Mouse (Mus musculus): Measurements from ENCODE around the gene Gm5565. TPM values are rescaled to one million over a fixed set of nuclear protein-coding genes. Genes with fewer than 3 reads are reported as not detected.
A peak's percentile ranks its signal among the peaks of the same experiment; 100 is the strongest.
"Not testable (repeated sequence)": the region's sequence is repeated elsewhere in the genome, so short reads cannot be mapped to it uniquely, and the experiment has no call there.

Gm5565 gene
- not detected for total RNA-seq (2021)
- polyA plus RNA-seq (2012; rRNA removed), result not detected in 2 replicates
- long read RNA-seq, result 0 reads

- H3K27ac ChIP-seq; intact Hi-C loops (cut with DNase I); H3K4me1 ChIP-seq (ENCODE audit: control insufficient read depth, insufficient read depth, low read length); H3K36me3 ChIP-seq (ENCODE audit: control insufficient read depth, insufficient read depth, low read length); DNase-seq; H3K4me3 ChIP-seq; H3K9ac ChIP-seq (ENCODE audit: low read depth, low read length); H3K27me3 ChIP-seq (ENCODE audit: control insufficient read depth, insufficient read depth, low read length); H3K79me2 ChIP-seq (replicated peaks; ENCODE audit: control insufficient read depth, insufficient read depth, low read length): not testable (repeated sequence)
- WGBS, result 90% methylated on average over 3 of the region's 3 CpGs
Observed at GRCm38 (mm10) chr5:146160439-146160838, at the start of gene Gm5565. TSS of gene Gm5565 (minus strand) at chr5:146160539.

GRCm38 (mm10) chr5:146205537-146205936 is 45.2 kb upstream of the Gm5565 start:
- no peaks in the 10 kb centered on the region for H3K36me3 ChIP-seq (ENCODE audit: control insufficient read depth, insufficient read depth, low read length)

GRCm38 (mm10) chr5:146203921-146204320 is 43.6 kb upstream of the Gm5565 start:
- intact Hi-C loops (cut with DNase I), result no loop called here
- Histone ChIP-seq H3K4me1 (ENCODE audit: control insufficient read depth, insufficient read depth, low read length) (no peaks in the 10 kb centered on the region), H3K36me3 (ENCODE audit: control insufficient read depth, insufficient read depth, low read length) (no peaks in the 10 kb centered on the region), H3K79me2 (replicated peaks; ENCODE audit: control insufficient read depth, insufficient read depth, low read length) (no peaks in the 10 kb centered on the region; the same call in 1 of the 2 replicates), H3K27me3 (ENCODE audit: control insufficient read depth, insufficient read depth, low read length) (no peaks in the 10 kb centered on the region), H3K4me3 (no peak overlapping the region), H3K9ac (ENCODE audit: low read depth, low read length) (no peak overlapping the region), H3K27ac (no peak overlapping the region)
- 60% methylated on average over 2 of the region's 2 CpGs for WGBS
- no peak for TF ChIP-seq EP300 (IDR thresholded peaks at IDR 0.05; ENCODE audit: insufficient read depth, low read depth, low read length)
- TF ChIP-seq POLR2A (IDR thresholded peaks at IDR 0.05; ENCODE audit: insufficient read depth, low read depth, low read length), result no peak
- no peak for TF ChIP-seq CTCF (IDR thresholded peaks at IDR 0.05)
- DNase-seq, result no peak

More at GRCm38 (mm10) chr5:146205537-146205936, 45.2 kb upstream of the Gm5565 start:
- Histone ChIP-seq H3K9ac (ENCODE audit: low read depth, low read length) (no peak overlapping the region), H3K27ac (no peak overlapping the region), H3K4me3 (no peak overlapping the region), H3K4me1 (ENCODE audit: control insufficient read depth, insufficient read depth, low read length) (no peaks in the 10 kb centered on the region), H3K27me3 (ENCODE audit: control insufficient read depth, insufficient read depth, low read length) (no peaks in the 10 kb centered on the region), H3K79me2 (replicated peaks; ENCODE audit: control insufficient read depth, insufficient read depth, low read length) (no peaks in the 10 kb centered on the region; the same call in 1 of the 2 replicates)
- TF ChIP-seq EP300 (IDR thresholded peaks at IDR 0.05; ENCODE audit: insufficient read depth, low read depth, low read length), result no peak
- TF ChIP-seq CTCF (IDR thresholded peaks at IDR 0.05), result no peak
- no peak for TF ChIP-seq POLR2A (IDR thresholded peaks at IDR 0.05; ENCODE audit: insufficient read depth, low read depth, low read length)
- WGBS, result 90% methylated on average over 5 of the region's 5 CpGs
- intact Hi-C loops (cut with DNase I), result loop anchor here (5.0 kb wide), 1 partner anchor 82 kb away; no protein-coding TSS in a partner anchor
- no peak for DNase-seq

- no peak overlapping the region for H3K27ac ChIP-seq
- no peak for DNase-seq
- H3K79me2 ChIP-seq (replicated peaks; ENCODE audit: control insufficient read depth, insufficient read depth, low read length), result no peaks in the 10 kb centered on the region
- no peak overlapping the region for H3K4me3 ChIP-seq
- no peaks in the 10 kb centered on the region for H3K36me3 ChIP-seq (ENCODE audit: control insufficient read depth, insufficient read depth, low read length)
- H3K4me1 ChIP-seq (ENCODE audit: control insufficient read depth, insufficient read depth, low read length), result no peaks in the 10 kb centered on the region
- H3K27me3 ChIP-seq (ENCODE audit: control insufficient read depth, insufficient read depth, low read length), result no peaks in the 10 kb centered on the region
- WGBS, result 98% methylated on average over 6 of the region's 6 CpGs
- no peak for TF ChIP-seq EP300 (IDR thresholded peaks at IDR 0.05; ENCODE audit: insufficient read depth, low read depth, low read length)
- TF ChIP-seq POLR2A (IDR thresholded peaks at IDR 0.05; ENCODE audit: insufficient read depth, low read depth, low read length), result no peak
- TF ChIP-seq CTCF (IDR thresholded peaks at IDR 0.05), result peak; percentile 43
- intact Hi-C loops (cut with DNase I), result no loop called here
- no peak overlapping the region for H3K9ac ChIP-seq (ENCODE audit: low read depth, low read length)
Observed at GRCm38 (mm10) chr5:146200580-146200979, 40.2 kb upstream of the Gm5565 start.

- Histone ChIP-seq H3K4me3 (no peak overlapping the region), H3K4me1 (ENCODE audit: control insufficient read depth, insufficient read depth, low read length) (no peaks in the 10 kb centered on the region), H3K36me3 (ENCODE audit: control insufficient read depth, insufficient read depth, low read length) (no peaks in the 10 kb centered on the region), H3K27me3 (ENCODE audit: control insufficient read depth, insufficient read depth, low read length) (no peaks in the 10 kb centered on the region), H3K27ac (no peak overlapping the region), H3K79me2 (replicated peaks; ENCODE audit: control insufficient read depth, insufficient read depth, low read length) (no peaks in the 10 kb centered on the region), H3K9ac (ENCODE audit: low read depth, low read length) (no peak overlapping the region)
- TF ChIP-seq EP300 (IDR thresholded peaks at IDR 0.05; ENCODE audit: insufficient read depth, low read depth, low read length), result no peak
- 0 out of 2 replicates have a peak, but pooled peaks have one; percentile 11 for TF ChIP-seq CTCF (IDR thresholded peaks at IDR 0.05)
- no peak for DNase-seq
- 61% methylated on average over 2 of the region's 2 CpGs for WGBS
- intact Hi-C loops (cut with DNase I), result no loop called here
Observed at GRCm38 (mm10) chr5:146199540-146199939, 39.2 kb upstream of the Gm5565 start.

- Histone ChIP-seq H3K36me3 (ENCODE audit: control insufficient read depth, insufficient read depth, low read length) (no peaks in the 10 kb centered on the region), H3K27me3 (ENCODE audit: control insufficient read depth, insufficient read depth, low read length) (no peaks in the 10 kb centered on the region), H3K79me2 (replicated peaks; ENCODE audit: control insufficient read depth, insufficient read depth, low read length) (no peaks in the 10 kb centered on the region), H3K9ac (ENCODE audit: low read depth, low read length) (no peak overlapping the region), H3K4me1 (ENCODE audit: control insufficient read depth, insufficient read depth, low read length) (no peaks in the 10 kb centered on the region), H3K4me3 (no peak overlapping the region), H3K27ac (no peak overlapping the region)
- intact Hi-C loops (cut with DNase I), result no loop called here
- TF ChIP-seq POLR2A (IDR thresholded peaks at IDR 0.05; ENCODE audit: insufficient read depth, low read depth, low read length), result no peak
- no peak for TF ChIP-seq CTCF (IDR thresholded peaks at IDR 0.05)
- TF ChIP-seq EP300 (IDR thresholded peaks at IDR 0.05; ENCODE audit: insufficient read depth, low read depth, low read length), result no peak
- no peak for DNase-seq
Observed at GRCm38 (mm10) chr5:146199073-146199472, 38.7 kb upstream of the Gm5565 start.
